Mouse (Mus musculus) ES-CJ7 (cell line): ENCODE data around the gene Smg9.

Experiments
- DNase-seq: peaks from one replicate; pipeline ENCODE4 v3.0.0; 2011; ENCODE audit warnings: low read depth, low spot score

Smg9 gene

GRCm38 (mm10) chr7:24441785-24442184 lies 42.4 kb downstream of the Smg9 start:
- peak; percentile 90 for DNase-seq

GRCm38 (mm10) chr7:24442313-24442712 lies 42.9 kb downstream of the Smg9 start:
- DNase-seq: no peak

GRCm38 (mm10) chr7:24445266-24445926 lies 46.0 kb downstream of the Smg9 start:
- DNase-seq: no peak

- no peak for DNase-seq
These were observed 47.4 kb downstream of the Smg9 start for GRCm38 (mm10) chr7:24446697-24447340.

- DNase-seq: no peak
These were observed 49.5 kb downstream of the Smg9 start for GRCm38 (mm10) chr7:24448782-24449517.

- peak; percentile 62 for DNase-seq
These were observed 51.2 kb downstream of the Smg9 start for GRCm38 (mm10) chr7:24450585-24451017.

GRCm38 (mm10) chr7:24451855-24452311 lies 52.5 kb downstream of the Smg9 start, which contains the start of gene Irgc1:
Gene Irgc1 (minus strand): TSS chr7:24452297.
- DNase-seq: no peak

GRCm38 (mm10) chr7:24454199-24454598 lies 54.8 kb downstream of the Smg9 start:
- DNase-seq: peak; percentile 86

- DNase-seq: no peak
These were observed 56.3 kb downstream of the Smg9 start for GRCm38 (mm10) chr7:24455726-24456125.

GRCm38 (mm10) chr7:24457726-24458370 lies 58.4 kb downstream of the Smg9 start:
- peak; percentile 58 for DNase-seq

- peak; percentile 38 for DNase-seq
These were observed 60.0 kb downstream of the Smg9 start for GRCm38 (mm10) chr7:24459440-24459839.

GRCm38 (mm10) chr7:24459843-24460242 lies 60.4 kb downstream of the Smg9 start:
- peak; percentile 58 for DNase-seq

GRCm38 (mm10) chr7:24461376-24462051 lies 62.1 kb downstream of the Smg9 start:
- peak; percentile 88 for DNase-seq

- DNase-seq: peak; percentile 64
These were observed 63.2 kb downstream of the Smg9 start, which contains the start of gene Plaur for GRCm38 (mm10) chr7:24462388-24463319. Gene Plaur (plus strand): TSS chr7:24462484.

- no peak for DNase-seq
These were observed 67.4 kb downstream of the Smg9 start for GRCm38 (mm10) chr7:24466835-24467234.

- no peak for DNase-seq
These were observed 68.5 kb downstream of the Smg9 start for GRCm38 (mm10) chr7:24467886-24468285.

GRCm38 (mm10) chr7:24469126-24469525 lies 69.7 kb downstream of the Smg9 start:
- DNase-seq: peak; percentile 81

- no peak for DNase-seq
These were observed 70.9 kb downstream of the Smg9 start for GRCm38 (mm10) chr7:24470356-24470755.
